Mouse (Mus musculus): Measurements from ENCODE around the gene Slc3a1.

GRCm38 (mm10) chr17:85072383-85072782 is 44.2 kb downstream of the Slc3a1 start:
- TF ChIP-seq CTCF (IDR thresholded peaks at IDR 0.05; ENCODE audit: low read depth) (no peak), EP300 (IDR thresholded peaks at IDR 0.05; ENCODE audit: low read depth) (no peak)
